Mouse (Mus musculus) ovary, adult 18-20 months (tissue): ENCODE measurements around the gene Adprh.

Experiments
- DNase-seq: peaks from one replicate; pipeline ENCODE4 v3.0.0; 2022; ENCODE audit warnings: low spot score, mixed read lengths

The Adprh gene

DNA sequence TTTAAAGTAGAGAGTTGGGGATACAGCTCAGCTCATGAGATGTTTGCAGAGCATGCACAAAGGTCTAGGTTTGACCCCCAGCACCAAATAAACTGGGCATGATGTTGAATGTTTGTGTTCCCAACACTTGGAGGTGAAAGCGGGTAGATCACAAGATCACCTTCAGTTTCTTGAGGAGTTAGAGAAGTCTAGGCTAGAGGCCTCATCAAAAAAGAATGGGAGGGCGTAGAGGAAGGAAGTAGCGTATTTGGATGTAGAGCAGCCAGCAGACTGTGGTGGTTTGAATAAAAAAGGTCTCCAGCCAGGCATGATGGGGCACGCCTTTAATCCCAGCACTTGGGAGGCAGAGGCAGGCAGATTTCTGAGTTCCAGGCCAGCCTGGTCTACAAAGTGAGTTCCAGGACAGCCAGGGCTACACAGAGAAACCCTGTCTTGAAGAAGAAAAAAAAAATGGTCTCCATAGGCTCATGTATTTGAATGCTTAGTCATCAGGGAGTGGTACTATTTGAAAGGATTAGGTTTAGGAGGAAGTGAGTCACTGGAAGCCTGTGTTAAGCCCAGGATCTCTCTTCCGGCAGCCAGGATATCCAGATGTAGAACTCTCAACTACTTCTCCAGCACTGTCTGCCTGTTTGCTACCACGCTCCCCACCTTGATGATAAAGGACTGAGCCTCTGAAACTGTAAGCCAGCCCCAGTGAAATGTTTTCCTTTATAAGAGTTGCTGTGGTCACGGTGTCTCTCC, 8.6 kb downstream of the Adprh start:
- DNase-seq = no peak

DNA sequence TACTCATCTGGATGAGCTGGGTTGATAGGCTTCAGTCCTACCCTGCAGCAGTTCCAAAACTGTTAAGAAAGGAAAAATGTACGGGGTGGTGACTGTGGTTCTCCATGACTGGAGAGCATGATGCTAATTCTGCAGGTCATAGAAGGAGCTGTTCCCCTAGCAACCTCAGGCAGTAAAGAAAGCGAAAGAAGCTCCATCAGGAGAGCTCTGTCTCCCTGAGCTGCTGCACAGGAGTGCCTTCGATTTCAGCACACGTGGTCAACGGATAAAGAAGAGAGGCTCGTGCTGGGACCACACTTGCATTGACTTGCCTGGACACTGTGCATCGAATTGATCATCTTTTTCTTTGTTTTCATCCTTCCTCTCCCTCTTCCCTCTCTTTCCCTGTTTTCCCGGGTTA, 10.3 kb downstream of the Adprh start:
- DNase-seq = no peak

DNA sequence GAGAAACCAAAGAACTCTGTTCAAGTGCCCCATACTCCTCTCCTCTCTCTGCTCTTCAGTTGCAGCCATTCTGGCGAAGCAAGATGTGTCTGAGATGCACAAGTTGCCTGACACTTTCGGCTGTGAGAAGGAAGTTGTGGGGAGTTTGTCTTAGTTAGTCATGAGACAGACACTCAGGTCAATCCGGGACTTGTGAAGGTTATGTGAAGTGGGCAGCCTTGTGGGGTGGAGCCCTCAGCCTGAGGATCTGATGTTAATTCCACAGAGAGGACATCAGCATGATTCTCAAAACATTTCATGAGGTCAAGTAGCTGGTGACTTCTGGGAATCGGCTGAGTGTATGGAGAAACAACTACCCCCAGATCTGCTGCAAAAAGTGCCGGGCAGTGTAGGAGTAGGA, 10.9 kb downstream of the Adprh start:
- no peak for DNase-seq

DNA sequence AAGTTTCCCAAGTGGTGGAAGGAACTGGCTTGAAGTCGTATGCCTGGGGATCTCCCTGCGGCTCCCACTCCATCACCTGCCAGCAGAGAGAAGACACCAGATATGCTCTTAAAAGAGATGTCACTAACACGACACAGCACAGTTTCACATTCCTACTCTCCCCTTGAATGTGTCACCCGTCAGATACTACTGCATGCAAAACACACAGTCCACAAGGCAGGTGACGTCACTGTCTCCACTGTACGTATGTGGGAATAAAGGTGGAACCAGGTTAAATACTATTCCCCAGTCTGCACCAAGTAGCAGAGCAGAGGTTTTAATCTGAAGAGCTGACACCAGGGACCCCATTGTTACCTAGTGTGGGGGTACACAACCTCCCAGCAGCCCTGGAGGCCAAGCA, 12.1 kb downstream of the Adprh start:
- DNase-seq = no peak

DNA sequence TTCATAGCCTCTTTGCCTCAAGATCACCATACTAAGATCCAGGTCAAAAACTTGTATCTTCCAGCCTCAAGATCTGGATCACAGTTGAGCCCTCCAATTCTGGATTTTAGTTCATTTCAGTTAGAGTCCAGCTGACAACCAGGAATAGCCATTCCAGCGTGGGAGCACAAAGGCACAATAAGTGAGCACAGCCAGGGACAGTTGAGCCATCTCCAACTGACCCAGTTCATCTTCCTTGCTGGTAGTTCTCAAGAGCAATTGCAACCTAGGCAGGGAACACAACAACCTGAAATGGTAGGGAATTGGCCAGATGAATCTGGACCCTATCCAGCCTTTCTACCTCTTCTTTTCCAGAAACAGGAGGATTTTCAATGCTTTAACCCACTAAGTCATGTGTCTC, 13.3 kb downstream of the Adprh start:
- no peak for DNase-seq

DNA sequence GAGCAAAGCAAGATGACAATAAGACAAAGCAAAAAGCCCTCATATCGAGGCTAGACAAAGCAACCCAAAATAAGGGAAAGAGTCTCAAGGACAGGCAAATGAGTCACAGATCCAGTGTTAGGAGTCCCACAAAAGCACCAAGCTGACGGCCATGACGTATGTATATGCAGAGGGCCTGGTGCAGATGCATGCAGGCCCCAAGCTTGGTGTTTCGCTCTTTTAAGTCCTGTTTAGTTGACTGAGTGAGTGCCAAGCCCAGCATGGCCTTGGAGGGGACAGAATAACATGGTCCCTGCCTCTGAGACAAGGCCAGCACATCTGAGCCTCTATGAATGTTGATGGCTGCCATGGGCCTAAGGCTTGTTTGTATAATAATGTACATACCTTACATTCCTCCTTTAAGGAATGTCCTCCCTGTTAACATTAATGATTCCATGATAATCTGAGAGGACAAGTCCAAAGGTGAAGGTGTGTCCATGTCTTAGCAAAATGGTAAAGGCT, 18.2 kb downstream of the Adprh start:
- peak; percentile 37 for DNase-seq

DNA sequence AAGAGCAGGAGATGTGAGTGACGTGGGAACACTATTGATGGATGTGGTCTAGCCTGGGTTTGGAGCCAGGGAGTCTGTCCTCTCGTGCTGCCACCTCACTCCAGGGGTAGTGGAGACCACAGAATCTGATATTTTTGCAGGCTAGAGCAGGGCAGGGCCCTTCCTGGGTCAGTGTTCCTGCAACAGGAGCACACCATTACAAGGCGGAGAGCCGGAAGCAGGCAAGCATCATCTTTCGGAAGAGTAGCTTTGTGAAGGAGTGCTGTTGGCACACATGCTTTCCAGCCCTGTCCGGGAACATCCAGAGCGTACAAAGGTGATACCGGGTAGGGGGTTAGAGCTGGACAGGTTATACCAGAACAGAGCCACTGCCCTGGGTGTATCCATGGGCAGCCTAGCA, 19.0 kb downstream of the Adprh start:
- no peak for DNase-seq

DNA sequence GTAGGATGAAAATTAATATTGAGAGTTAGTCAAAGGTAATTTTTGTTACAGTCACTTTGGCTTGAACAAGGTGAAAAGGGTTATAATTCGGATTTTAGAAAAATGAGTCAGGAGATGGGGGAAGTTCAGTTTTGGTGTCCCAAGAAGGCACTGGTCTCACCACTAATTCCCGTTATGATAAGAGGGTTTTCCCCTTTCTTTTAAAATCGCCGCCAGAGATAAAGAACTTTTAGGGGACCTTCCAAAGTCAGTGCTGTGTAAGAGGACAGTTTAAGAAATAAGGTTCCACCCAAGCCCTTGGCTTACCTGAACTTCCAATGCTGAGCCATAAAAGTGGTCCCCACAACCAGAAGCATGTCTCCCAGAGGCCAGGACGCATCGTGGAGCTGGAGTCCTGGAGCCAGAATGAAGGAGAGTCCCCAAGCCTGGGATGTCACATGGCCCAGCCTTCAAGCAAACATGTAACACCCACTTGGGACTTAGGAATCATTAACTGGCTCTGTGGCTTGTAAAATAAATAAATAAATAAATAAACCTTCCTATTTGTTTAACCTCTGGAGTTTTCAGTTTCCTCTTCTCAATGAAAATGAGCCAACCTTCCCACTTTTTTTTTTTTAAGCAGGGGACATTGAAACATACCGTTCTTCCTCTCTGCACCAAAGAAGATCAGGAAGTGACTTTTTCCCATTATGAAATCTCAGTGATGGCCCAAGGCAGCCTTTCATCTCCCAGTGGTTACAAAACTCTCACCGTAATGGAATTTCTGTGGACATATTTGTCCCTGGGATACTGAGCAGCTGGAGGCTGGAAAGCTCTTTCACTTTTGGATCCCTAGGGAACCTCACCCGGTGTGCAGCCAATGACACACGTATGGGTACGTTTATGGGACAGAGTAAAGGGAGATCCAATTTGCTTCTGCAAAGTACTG, 19.7 kb downstream of the Adprh start, which contains the start of gene Pla1a:
TSS of gene Pla1a (minus strand) at position 648 of the 928 bp plus-strand sequence.
- DNase-seq = no peak

DNA sequence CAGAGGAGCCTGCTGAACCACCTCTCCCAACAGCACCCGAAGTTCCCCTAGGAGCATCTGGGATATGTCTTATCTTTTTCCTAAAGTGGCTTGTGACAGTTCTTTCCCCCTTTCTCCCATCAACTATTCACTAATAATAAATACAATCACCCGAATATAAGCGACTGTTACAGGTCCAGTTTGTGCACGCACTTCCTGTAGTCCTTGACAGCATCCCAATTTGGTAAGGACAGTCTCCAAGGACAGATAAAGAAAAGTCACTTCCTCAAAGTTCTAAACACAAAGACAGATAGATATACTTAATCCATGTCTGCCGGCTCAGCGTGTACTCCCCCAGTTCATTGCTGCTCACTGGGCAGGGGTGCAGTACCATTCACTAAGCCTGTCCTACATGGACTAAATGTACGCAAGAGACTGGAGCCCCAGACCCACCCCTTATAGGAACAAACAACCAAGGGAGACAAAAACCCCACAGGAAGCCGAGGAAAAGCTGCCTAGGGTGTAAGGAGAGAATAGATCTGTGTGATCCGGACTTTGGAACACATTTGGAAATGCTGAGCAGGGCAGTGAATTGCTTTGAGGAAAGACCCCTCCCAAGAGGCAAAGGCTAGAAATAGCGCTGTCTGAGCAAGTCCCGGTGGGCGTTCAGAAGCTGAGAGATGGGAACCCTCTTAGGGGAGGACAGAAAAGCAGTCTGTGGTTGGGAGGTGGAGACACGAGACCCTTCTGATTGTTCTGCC, 20.9 kb downstream of the Adprh start:
- no peak for DNase-seq

DNA sequence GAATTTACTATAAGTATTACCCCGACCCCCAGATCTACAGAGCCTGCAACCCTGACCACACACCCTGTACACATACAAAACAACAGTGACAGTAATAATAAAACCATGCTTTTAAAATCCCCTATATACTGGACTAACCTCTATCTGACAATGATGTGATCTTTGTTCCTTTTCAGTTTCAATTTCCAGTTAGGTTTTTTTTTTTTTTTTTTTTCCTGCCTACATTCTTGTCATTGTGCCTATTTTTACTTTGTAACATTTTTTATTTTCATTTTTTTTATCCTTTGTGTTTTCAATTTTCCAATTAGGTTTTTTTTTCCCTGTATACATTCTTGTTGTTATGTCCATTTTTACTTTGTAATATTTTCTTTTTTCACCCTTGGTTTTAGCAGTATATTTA, 26.7 kb downstream of the Adprh start:
- no peak for DNase-seq

DNA sequence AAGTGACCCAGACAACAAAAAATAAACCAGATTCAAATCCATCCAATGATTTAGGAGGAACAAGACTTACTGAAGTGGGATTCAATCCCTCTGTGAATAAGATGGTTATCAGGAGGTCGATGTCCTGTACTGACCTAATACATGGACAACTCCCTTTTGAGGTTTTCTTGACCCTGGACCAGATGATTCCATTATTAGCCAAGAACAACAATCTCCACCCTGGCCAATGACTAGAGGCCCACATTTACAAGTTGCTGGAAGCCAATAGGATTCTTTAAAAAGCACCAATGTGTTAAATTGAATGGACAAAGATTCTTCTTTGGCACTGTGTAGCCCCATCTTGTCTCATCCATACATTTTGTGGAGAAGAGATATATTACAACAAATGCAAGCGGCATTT, 27.1 kb downstream of the Adprh start:
- DNase-seq = no peak

DNA sequence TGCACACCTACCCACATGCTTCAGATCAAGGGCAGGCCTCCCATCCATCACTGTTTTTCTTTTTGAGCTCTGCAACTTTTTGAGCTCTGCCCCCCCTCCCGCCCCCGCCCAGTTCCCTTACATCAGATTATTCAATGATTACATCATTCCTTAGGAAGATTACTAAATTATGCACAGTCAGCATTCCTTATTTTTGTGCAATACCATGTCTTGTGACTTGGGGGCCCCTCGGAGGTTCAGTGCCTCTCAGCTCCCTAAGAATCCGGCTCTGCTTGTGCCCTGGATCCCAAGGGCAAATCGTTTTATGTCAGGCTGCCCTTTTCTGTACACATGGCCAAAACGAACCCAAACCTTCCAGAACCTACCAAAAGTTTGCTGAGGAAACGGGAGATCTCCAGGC, 37.5 kb downstream of the Adprh start:
- DNase-seq = no peak

DNA sequence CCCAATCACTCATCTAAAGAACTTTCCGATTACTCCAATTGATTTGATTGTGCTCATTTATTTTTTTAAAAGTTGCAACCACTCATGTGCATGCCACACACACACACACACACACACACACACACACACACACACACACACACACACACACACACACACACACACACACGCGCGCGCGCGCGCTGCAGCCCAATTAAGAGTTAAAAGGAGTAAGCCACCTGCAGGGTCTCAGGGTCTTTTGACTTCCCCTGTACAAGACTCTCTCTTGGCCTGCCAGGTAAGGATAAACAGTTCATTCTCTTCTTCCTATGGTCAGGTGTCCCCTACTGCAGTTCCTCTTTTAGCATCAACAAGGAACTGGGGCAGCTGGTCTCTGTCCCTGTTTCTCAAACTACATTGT, 44.1 kb downstream of the Adprh start:
- DNase-seq = no peak

DNA sequence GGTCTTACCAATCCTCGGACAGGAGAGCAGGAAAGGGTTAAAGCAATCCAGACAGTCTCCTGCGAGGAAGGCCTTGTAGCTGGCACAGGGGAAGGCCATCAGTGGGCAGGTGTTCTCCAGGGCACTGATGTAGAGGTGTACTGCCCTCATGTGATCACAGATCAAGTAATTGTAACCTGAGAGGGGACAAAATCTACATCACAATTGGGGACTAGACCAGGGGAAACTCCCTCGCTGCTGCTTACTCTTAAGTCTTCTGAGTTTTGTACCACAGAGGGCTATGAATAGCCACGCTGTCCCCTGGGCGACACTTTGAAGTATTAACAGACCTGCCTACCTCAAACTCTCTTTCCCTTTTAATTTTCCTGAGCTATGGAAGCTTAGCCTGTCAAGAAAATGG, 44.9 kb downstream of the Adprh start:
- no peak for DNase-seq

DNA sequence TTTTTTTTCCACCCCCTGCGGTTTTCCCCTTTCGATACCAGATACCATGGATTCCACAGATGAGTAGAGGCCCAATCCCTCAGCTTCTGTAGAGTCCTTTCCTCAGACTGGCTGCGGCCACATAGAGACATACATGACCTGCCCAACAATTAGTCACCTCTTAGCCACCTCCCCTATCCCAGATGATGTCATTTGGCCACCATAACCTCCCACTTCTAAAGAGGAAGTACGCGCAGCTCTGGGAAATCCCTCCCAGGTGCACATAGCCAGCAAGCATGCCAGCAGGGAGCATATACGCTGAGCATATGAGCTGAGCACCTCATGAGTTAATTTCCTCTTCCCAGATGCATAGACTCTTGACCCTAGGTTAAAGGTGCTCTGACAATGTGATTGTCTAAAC, 45.8 kb downstream of the Adprh start:
- no peak for DNase-seq

DNA sequence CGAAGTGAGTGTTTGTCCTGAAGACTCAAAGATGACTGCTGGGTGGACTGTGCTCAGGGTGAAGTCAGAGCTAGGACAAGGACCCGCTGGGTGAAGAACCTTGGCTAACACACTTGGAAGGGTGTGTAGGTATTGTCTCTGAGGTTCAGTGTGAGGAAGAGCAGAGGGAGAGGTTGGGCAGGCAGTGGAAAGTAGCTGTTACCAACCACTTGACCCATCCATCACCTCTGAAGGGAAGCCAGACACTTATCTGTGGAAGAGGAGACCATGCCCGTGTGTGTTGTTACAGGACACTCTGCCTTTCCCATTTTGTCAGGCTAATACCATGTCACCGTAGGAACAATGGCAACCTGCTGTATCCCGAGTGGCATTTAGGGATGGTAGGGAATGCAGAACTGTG, 46.2 kb downstream of the Adprh start:
- no peak for DNase-seq

DNA sequence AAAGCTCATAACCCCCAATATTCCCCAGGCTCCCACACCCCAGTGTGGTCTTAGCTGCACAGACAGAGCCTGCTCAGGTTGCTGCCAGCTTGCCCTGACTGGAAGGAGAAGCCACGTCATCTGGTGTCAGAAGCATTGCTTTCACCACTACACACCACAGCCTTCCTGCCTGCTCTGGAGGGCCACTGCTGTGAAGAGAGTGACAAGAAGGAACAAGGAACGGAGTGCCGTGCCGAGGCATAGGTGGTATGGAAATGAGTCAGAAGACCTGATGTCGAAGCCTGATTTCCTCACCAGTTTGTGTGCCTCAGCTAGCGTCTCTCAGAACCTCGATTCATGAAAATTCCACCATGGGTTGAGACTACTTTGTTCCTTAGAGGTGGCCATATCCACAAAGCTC, 48.9 kb downstream of the Adprh start:
- DNase-seq = no peak

DNA sequence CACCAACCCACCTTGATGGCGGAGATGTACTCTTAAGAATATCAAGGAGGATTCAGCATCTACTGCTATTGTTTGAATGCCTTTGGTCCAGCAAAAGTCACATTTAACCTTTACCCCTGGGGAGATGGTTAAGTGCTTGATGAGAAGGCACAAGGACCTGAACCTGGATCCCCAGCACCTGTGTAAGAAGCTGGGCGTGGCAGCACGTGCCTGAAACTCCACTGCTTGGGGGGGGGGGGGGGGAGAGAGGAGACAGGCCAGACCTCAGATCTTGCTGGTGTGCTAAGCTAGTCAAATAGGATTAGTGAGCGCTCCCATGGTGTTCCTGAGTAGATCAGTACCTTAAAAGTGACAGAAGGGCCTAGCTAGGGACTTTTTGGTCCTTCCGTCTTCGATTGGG, 51.0 kb downstream of the Adprh start:
- no peak for DNase-seq

DNA sequence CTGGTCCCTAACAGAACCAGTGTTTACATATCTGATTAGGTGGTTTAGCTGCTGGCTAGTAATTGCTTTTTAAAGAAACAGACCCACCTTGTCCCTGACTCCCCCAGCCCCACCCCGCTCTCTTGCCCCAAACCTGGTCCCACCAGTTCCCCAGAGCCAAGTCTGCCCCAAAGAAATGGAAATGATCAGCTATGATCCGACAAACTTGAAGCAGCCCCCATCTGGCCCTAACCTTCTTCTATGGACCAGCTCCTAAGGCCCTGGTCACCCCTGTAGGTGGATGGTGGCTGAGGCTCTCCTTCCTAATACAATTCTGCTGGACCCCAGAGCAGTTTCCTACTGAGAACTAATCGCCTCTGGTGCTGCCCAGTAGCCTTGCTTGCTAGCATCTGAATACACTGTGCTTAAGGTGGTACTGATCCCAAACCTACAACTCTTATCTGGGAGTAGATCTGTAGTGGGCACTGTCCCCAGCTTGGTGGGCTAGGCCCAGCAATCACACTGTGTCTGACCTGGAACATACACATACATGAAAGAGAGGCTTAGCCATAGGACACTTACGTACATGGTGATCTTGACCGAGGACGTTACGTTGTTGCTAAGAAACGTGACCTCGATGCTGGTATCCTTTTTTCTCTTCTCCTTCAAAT, 52.1 kb downstream of the Adprh start:
- no peak for DNase-seq

DNA sequence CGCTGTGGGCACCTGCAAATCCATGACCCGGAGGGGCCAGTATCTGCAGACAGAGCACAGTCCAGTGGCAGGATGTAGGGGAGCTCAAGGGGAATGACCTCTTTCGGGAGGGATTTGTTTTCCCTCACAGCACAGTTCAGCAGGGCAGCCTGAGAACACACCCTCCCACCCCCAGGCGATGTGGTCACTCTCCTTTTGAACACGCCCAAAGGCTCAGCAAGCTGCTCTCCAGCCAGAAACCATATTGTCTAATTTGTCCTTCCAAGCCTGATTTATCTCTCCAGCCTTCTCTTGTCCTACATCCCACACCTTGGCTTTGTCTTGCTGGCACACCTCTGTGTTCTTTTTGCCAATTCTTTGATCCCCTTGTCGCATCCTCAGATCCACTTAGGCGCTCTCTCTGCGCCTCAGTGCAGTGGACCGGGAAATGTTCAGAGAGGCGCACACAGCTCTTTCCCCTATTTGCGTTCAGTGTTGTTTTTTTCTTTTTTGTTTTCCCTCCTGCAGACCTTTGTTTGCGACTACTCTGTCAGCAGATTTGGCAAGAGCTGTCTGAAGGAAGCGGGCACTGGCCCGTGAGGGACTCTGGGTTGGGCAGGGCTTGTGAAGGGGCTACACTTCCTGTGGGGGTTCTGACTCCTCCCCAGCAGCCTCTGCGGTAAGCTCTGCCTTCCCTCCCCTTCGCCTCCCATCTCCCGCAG, 52.8 kb downstream of the Adprh start:
- DNase-seq = peak; percentile 67

DNA sequence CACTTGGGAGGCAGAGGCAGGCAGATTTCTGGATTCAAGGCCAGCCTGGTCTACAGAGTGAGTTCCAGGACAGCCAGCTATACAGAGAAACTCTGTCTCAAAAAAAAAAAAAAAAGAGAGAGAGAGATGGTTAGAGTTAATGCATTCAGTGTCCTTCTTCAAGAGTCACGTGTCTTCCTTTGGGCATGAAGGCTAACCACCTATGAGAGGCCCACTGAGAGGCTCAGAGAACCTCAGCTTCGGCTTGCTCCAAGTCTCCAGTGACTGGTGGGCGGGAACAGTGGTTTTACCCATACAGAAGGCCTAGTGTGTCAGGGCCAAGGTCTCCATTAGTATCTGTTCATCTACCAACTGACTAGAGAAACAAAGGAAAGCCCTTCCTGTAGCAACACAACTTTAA, 53.4 kb downstream of the Adprh start:
- no peak for DNase-seq
